Mouse (Mus musculus) forebrain, postnatal 0 days (tissue): Measurements from ENCODE around the gene Sstr4. TPM values are rescaled to one million over a fixed set of nuclear protein-coding genes. Genes with fewer than 3 reads are reported as not detected.

Experiments
- ATAC-seq: fragments of 200-750 bp; cut with Nextera tagmentation; 2 replicates; pipeline ENCODE4 v1.8.0; 2017; ENCODE audit warnings: mild to moderate bottlenecking, moderate library complexity
- DNase-seq: peaks from one replicate; pipeline ENCODE4 v3.0.0-alpha.2; 2015
- H3K27ac ChIP-seq: fragments of 300-500 bp; sonication (generic); 2 replicates; pipeline ENCODE4 v1.5.1; 2014; ENCODE audit warnings: low read depth, mild to moderate bottlenecking, antibody characterized with exemption, low read length, moderate library complexity, mixed read lengths
- H3K27me3 ChIP-seq: fragments of 300-500 bp; sonication (generic); 2 replicates; pipeline ENCODE4 v1.6.1; 2014; ENCODE audit warnings: mild to moderate bottlenecking, low read length, mixed read lengths; ENCODE audit not compliant: insufficient read depth
- H3K36me3 ChIP-seq: fragments of 300-500 bp; sonication (generic); 2 replicates; pipeline ENCODE4 v1.6.1; 2014; ENCODE audit warnings: mild to moderate bottlenecking, moderate library complexity; ENCODE audit not compliant: insufficient read depth
- H3K4me1 ChIP-seq: fragments of 300-500 bp; sonication (generic); 2 replicates; pipeline ENCODE4 v1.6.1; 2014; ENCODE audit warnings: antibody characterized with exemption; ENCODE audit not compliant: insufficient read depth
- H3K4me2 ChIP-seq: fragments of 300-500 bp; sonication (generic); 2 replicates; pipeline ENCODE4 v1.6.1; 2014; ENCODE audit warnings: low read depth, mild to moderate bottlenecking, moderate library complexity
- H3K4me3 ChIP-seq: fragments of 300-500 bp; sonication (generic); 2 replicates; pipeline ENCODE4 v1.5.1; 2014; ENCODE audit warnings: low read depth, low read length, mixed read lengths
- H3K9ac ChIP-seq: fragments of 300-500 bp; sonication (generic); 2 replicates; pipeline ENCODE4 v1.6.1; 2014; ENCODE audit warnings: mild to moderate bottlenecking
- H3K9me3 ChIP-seq: fragments of 300-500 bp; sonication (generic); 2 replicates; pipeline ENCODE4 v1.6.1; 2016; ENCODE audit warnings: low read length
- CTCF ChIP-seq: sonication (generic); IDR thresholded peaks from 2 replicates; pipeline ENCODE4 v1.5.1; 2016; ENCODE audit warnings: antibody characterized with exemption, control low read depth, low read depth
- WGBS: fragments of 180-500 bp; shearing (Covaris S2); extraction: QIAGEN DNeasy Blood & Tissue Kit; methylation state at CpG from one replicate; pipeline ENCODE4 v1.1.7; 2014; 5-methylcytosine and 5-hydroxymethylcytosine counted together
- polyA plus RNA-seq: library from polyadenylated mRNA; unstranded; fragments of >200 nt; fragmentation: Nextera tagmentation; extraction: Ambion mirVana; gene quantifications from 2 replicates; pipeline ENCODE4 v1.2.1, GENCODE M21; 2015
- total RNA-seq: library from RNA; depleted of rRNA; stranded (reverse); fragments of >200 nt; gene quantifications from 2 replicates; pipeline ENCODE4 v1.2.3, GENCODE M21; 2014

The Sstr4 gene
- total and polyA plus RNA-seq, 2 experiments from 2014 or later, result 2.8 to 10.7 TPM

GRCm38 (mm10) chr2:148406971-148407869, 12.1 kb downstream of the Sstr4 start:
- no peak for TF ChIP-seq CTCF
- Histone ChIP-seq H3K36me3 (no peaks in the 10 kb centered on the region), H3K4me3 (peak overlapping the region; percentile 25), H3K9me3 (no peaks in the 10 kb centered on the region), H3K4me1 (peaks cover 18% of the 10 kb centered on the region; the same call in 1 of the 2 replicates), H3K27ac (no peak overlapping the region), H3K27me3 (peaks cover 31% of the 10 kb centered on the region), H3K4me2 (peak overlapping the region; percentile 54), H3K9ac (peak overlapping the region; percentile 22; the same call in 1 of the 2 replicates)
- DNase-seq (peak; percentile 51), ATAC-seq (peak; percentile 32)
- WGBS, result 5% methylated on average over 55 of the region's 55 CpGs

GRCm38 (mm10) chr2:148407870-148408760, 13.0 kb downstream of the Sstr4 start, which contains the start of gene Thbd:
TSS of gene Thbd (minus strand) at chr2:148408188.
- H3K4me3 ChIP-seq, result peak within 1 kb of the TSS; percentile 25
- no peak within 1 kb of the TSS for H3K27ac ChIP-seq
- ATAC-seq (peak; percentile 45), DNase-seq (peak; percentile 55)
- H3K9ac ChIP-seq, result peak within 1 kb of the TSS; percentile 22; the same call in 1 of the 2 replicates
- TF ChIP-seq CTCF, result no peak
- H3K4me2 ChIP-seq, result peak within 1 kb of the TSS; percentile 54
- no peaks in the 10 kb centered on the region for H3K9me3 ChIP-seq
- H3K36me3 ChIP-seq, result no peaks in the 10 kb centered on the region
- H3K4me1 ChIP-seq, result peaks cover 18% of the 10 kb centered on the region; the same call in 1 of the 2 replicates
- 4% methylated on average over 35 of the region's 35 CpGs for WGBS
- peaks cover 31% of the 10 kb centered on the region for H3K27me3 ChIP-seq

- H3K9me3 ChIP-seq, result no peaks in the 10 kb centered on the region
- no peak for TF ChIP-seq CTCF
- no peak overlapping the region for H3K9ac ChIP-seq
- H3K4me2 ChIP-seq, result no peak overlapping the region; the same call in 1 of the 2 replicates
- WGBS, result 11% methylated on average over 6 of the region's 6 CpGs
- DNase-seq, result no peak
- peaks cover 31% of the 10 kb centered on the region for H3K27me3 ChIP-seq
- no peak overlapping the region for H3K4me3 ChIP-seq
- H3K4me1 ChIP-seq, result peaks cover 18% of the 10 kb centered on the region; the same call in 1 of the 2 replicates
- no peak overlapping the region for H3K27ac ChIP-seq
- ATAC-seq, result no peak
- no peaks in the 10 kb centered on the region for H3K36me3 ChIP-seq
These were observed 13.6 kb downstream of the Sstr4 start for GRCm38 (mm10) chr2:148408761-148409120.

GRCm38 (mm10) chr2:148409141-148409540, 14.0 kb downstream of the Sstr4 start:
- no peak overlapping the region for H3K9ac ChIP-seq
- no peak overlapping the region for H3K27ac ChIP-seq
- peak; percentile 82 for TF ChIP-seq CTCF
- no peak overlapping the region for H3K4me2 ChIP-seq
- peak; percentile 78 for DNase-seq
- 20% methylated on average over 9 of the region's 9 CpGs for WGBS
- peaks cover 18% of the 10 kb centered on the region; the same call in 1 of the 2 replicates for H3K4me1 ChIP-seq
- peak; percentile 85 for ATAC-seq
- H3K36me3 ChIP-seq, result no peaks in the 10 kb centered on the region
- peaks cover 31% of the 10 kb centered on the region for H3K27me3 ChIP-seq
- no peak overlapping the region for H3K4me3 ChIP-seq
- H3K9me3 ChIP-seq, result no peaks in the 10 kb centered on the region

GRCm38 (mm10) chr2:148409821-148410220, 14.7 kb downstream of the Sstr4 start:
- H3K27ac ChIP-seq, result no peak overlapping the region
- H3K4me3 ChIP-seq, result no peak overlapping the region
- ATAC-seq (no peak), DNase-seq (no peak)
- H3K36me3 ChIP-seq, result no peaks in the 10 kb centered on the region
- WGBS, result 95% methylated on average over 1 of the region's 1 CpGs
- H3K27me3 ChIP-seq, result peaks cover 31% of the 10 kb centered on the region
- H3K9ac ChIP-seq, result no peak overlapping the region
- peaks cover 18% of the 10 kb centered on the region; the same call in 1 of the 2 replicates for H3K4me1 ChIP-seq
- H3K9me3 ChIP-seq, result no peaks in the 10 kb centered on the region
- no peak for TF ChIP-seq CTCF
- H3K4me2 ChIP-seq, result no peak overlapping the region

GRCm38 (mm10) chr2:148419151-148419550, 24.0 kb downstream of the Sstr4 start:
- H3K4me2 ChIP-seq, result no peak overlapping the region
- DNase-seq, result no peak
- no peaks in the 10 kb centered on the region for H3K36me3 ChIP-seq
- no peak for TF ChIP-seq CTCF
- no peak overlapping the region for H3K4me3 ChIP-seq
- WGBS, result 74% methylated on average over 3 of the region's 3 CpGs
- no peak for ATAC-seq
- H3K9me3 ChIP-seq, result no peaks in the 10 kb centered on the region
- no peaks in the 10 kb centered on the region for H3K4me1 ChIP-seq
- no peaks in the 10 kb centered on the region for H3K27me3 ChIP-seq
- H3K27ac ChIP-seq, result no peak overlapping the region
- H3K9ac ChIP-seq, result no peak overlapping the region
